Mouse (Mus musculus): ENCODE results near the gene Gm19402.

GRCm38 (mm10) chr10:77713734-77714133 lies 23.2 kb upstream of the Gm19402 start:
- TF ChIP-seq ELF1 (IDR thresholded peaks at IDR 0.05; ENCODE audit: low read depth, low read length), result no peak
- TF ChIP-seq CTCF (IDR thresholded peaks at IDR 0.05 in 2 of 3, conservative IDR thresholded peaks at IDR 0.05 in 1 of 3; ENCODE audit: control insufficient read depth in 1 of 3, insufficient read depth in 1 of 3, low read depth in 2 of 3, low read length in 3 of 3, poor library complexity in 1 of 3, severe bottlenecking in 1 of 3), result no peak
- TF ChIP-seq EP300 (IDR thresholded peaks at IDR 0.05; ENCODE audit: low read depth in 1 of 2, low read length in 2 of 2), result no peak
- no peak for TF ChIP-seq TAL1 (IDR thresholded peaks at IDR 0.05; ENCODE audit: low read length)
- TF ChIP-seq HCFC1 (IDR thresholded peaks at IDR 0.05; ENCODE audit: low read depth, low read length), result no peak
- TF ChIP-seq POLR2AphosphoS2 (IDR thresholded peaks at IDR 0.05; ENCODE audit: low read length), result no peak
- no peak for TF ChIP-seq POLR2A (IDR thresholded peaks at IDR 0.05; ENCODE audit: control insufficient read depth in 1 of 2, insufficient read depth in 1 of 2, low read depth in 1 of 2, low read length in 2 of 2, poor library complexity in 1 of 2)
- TF ChIP-seq USF2 (IDR thresholded peaks at IDR 0.05; ENCODE audit: borderline replicate concordance in 1 of 2, insufficient read depth in 1 of 2, low read depth in 1 of 2, low read length in 2 of 2), result no peak
- no peak for TF ChIP-seq UBTF (IDR thresholded peaks at IDR 0.05; ENCODE audit: borderline replicate concordance, insufficient read depth, low read depth, low read length)
- TF ChIP-seq POLR2AphosphoS5 (IDR thresholded peaks at IDR 0.05; ENCODE audit: borderline replicate concordance, low read depth, low read length), result no peak
- no peak for TF ChIP-seq MAFK (IDR thresholded peaks at IDR 0.05; ENCODE audit: borderline replicate concordance, low read depth, low read length)

Measured in MEL (cell line).